Mouse (Mus musculus) 3T3-L1 (cell line): ENCODE results near the gene Ankrd6.

Experiments
- DNase-seq: peaks from one replicate; pipeline ENCODE4 v3.0.0-alpha.2; 2015; ENCODE audit warnings: low read depth, low spot score

The Ankrd6 gene

DNA sequence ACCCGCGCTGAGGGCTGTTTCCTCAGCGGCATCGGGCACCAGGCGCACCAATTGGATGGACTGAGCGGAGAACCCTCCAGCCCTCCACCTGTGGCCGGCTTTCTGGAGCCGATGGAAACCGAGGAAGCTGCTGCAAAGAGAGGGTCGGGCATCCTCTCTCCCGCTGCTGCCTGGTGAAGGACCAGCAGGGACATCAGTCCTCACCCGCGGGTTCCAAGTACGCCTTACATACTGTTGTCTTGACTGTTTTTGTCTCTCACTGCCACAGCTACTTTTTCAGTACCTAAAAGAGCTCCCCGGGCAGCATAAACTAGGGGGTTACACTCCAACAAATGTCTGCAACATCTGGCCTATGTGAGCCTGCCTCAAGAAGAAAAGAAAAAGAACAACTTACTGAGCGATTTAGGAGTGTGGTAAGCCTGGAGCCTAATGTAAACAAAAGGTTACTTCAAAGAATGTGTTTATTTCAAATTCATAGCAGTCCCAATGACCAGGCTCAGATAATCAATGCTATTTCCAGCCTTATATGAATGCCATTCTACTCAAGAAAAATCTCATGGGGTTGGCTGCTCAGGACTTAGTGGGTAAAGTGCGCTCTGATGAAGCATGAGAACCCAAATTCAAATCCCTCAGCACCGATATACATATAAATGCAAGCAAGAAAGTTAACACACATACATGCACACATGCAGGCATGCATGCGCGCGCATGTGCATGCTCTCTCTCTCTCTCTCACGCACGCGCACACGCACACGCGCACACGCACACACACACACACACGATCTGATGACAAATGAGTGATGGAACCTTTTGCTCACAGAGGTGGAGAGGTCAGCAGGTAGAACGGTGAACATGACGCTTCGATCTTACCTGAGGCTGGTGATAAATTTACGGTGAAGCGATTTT lies 647 bp upstream of the Ankrd6 start:
- no peak for DNase-seq

DNA sequence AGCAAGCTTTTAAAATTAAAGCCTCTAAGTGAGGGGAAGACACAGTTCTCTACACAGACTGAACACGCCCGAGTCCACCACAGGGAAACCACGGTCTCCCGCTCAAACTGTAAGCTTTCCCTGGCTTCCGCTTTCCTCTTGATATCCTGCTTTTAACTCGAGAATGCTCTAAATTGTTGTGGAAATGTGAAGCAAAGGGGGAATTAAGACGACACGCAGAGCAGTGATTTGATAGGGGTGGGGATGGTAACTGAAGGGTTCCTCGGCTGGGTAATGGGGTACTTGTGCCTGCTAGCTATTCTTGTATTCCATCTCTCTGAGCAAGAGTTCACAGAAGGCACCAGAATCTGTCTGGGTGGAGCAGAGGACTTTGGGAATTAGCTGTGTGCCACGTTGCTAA lies 1.9 kb downstream of the Ankrd6 start:
- DNase-seq = no peak

DNA sequence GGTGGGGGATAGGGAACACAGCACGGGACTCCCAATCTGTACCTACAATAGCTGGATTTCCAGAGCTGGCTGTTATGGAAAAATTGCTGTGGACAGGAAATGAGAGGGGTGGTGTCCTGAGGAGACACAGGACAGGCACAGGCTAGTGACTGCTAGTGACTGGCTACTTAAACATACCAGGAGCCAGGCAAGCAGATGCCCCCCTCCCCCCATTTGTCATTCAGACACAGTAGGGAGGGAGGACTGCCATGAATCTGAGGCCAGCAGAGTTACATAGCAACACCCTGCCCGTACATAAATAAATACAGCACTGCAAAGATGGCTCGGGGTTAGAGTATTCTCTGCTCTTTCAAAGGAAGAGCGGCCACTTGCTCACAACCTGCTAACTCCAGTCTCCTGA lies 3.0 kb downstream of the Ankrd6 start:
- DNase-seq = no peak

DNA sequence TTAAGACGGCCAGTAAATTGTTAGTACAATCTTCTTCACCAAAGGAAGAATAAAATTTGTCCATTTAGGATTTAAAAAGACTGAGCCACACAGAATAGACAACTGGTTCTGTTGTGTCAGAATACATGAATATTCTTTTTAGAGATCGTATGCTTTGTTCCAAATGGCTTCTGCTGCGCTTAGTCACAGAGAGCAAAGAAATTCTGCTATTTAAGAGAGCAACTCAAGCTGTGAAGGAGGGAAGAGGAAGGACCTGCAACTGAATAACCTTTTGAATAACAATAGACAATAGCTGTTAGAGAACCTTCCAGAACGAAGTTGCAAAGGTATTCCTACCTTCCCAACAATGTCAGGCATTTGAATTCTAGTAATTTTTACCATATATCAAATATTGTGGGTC lies 9.7 kb downstream of the Ankrd6 start:
- no peak for DNase-seq

DNA sequence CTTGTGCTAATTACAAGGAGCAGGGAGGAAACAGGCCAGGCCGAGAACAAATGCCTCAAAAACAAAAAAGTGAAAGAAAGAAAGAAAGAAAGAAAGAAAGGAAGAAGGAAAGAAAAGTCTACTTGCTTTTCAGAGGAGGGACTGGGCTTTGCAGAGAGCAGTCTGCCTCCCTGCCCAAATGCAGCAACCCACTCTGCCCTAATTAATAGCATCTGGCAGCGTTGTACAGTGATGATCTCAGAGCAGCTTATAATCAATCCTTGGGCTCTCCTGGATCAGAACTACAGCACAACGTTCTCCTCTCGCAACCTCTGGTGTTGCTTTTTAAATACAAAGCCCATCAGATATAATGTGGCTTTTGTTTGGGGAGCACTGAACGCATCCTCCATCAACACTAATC lies 10.7 kb downstream of the Ankrd6 start:
- DNase-seq = no peak

DNA sequence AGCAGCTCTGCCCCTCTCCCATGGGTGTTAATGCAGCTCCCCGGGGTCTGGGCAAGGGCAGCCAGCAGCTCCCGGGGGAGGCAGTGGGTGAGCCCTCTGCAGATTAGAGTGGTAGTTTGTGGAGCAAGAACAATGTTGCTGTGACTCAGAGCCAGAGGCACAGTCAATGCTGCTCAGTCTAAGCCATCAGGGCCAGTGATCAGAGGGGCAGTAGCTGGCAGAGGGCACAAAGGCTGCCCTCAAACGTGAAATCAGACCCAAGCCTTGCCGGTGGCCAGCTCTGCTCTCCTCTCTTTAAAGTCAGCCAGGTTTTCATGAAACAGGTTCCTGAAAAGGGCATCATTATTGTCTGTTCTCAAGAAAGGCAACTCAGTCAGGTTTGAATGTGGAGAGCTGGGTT lies 11.1 kb downstream of the Ankrd6 start:
- no peak for DNase-seq

- DNase-seq = no peak
Observed at GRCm38 (mm10) chr4:32936762-32937341, 13.8 kb downstream of the Ankrd6 start.

GRCm38 (mm10) chr4:32932056-32932455 lies 18.6 kb downstream of the Ankrd6 start:
- no peak for DNase-seq

DNA sequence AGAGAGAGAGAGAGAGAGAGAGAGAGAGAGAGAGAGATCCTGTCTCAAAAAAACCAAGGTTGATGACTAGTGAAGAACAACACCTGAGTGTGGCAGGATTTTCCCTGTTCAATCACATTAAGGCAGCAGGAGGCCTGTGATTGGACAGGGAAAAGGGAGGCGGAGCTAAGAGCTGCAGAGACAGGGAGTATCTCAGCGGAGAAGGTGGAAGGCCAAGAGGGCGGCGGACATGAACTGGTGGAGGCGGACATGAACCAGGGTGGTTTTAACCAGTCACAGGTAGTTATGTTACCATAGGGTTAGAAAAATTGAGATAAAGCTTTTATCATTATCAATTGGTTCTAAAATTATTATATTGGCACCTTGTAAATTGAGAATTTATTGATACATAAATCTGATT lies 20.9 kb downstream of the Ankrd6 start:
- no peak for DNase-seq

DNA sequence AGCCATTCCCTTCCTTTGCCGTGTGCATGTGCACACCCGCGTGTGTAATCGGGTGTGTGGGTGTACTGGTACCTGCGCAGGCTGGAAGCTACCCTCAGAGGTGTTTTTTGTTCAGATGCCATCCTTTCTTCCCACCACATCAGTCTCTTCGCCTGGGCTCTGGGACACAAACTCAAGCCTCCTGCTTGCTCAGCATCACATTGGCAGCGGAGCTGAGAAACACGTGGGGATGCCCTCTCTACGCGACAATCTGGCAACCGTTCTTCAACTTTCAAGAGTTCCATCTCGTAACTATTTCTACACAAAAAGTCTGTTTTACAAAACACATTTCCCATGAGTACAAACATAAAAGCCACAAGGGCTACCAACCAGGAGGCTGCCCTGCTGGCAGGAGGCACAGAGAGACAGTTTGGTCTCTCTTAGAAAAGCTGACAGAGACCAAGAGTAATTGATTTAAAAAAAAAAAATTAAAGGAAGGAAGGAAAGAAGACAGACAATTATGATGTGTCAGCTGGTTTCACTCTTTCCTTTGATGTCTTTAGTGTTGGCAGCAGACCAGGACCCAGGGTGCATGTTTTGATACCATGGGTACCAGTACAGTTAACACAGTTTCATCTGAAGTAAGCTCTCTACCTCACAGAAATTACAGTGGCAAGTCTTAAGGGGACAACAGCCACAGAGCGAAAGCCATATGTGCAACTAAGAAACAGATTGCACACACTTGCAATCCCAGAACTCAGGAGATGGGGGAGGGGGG lies 21.8 kb downstream of the Ankrd6 start:
- DNase-seq = no peak

- no peak for DNase-seq
Observed at GRCm38 (mm10) chr4:32923891-32924294, 26.7 kb downstream of the Ankrd6 start.

DNA sequence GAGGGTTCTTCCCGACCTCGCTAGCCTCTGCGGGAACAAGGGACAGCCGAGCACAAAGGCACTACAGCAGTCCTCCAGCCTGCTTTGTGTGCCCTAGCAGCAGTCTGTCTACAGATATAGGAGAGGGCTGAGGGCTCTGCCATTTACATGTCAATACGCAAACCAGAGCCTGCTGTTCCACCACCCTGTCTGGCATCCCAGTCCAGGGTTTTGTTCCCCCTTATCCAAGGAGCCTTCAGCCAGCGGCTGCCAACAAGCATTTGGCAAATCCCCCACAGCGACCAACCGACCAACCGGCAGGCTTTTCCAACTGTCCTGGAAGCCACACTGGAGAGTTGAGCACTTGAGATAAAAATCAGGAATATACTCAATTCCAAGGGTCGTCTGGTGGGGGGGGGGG lies 27.2 kb downstream of the Ankrd6 start:
- DNase-seq = no peak

- DNase-seq = no peak
Observed at GRCm38 (mm10) chr4:32922871-32923270, 27.8 kb downstream of the Ankrd6 start.

DNA sequence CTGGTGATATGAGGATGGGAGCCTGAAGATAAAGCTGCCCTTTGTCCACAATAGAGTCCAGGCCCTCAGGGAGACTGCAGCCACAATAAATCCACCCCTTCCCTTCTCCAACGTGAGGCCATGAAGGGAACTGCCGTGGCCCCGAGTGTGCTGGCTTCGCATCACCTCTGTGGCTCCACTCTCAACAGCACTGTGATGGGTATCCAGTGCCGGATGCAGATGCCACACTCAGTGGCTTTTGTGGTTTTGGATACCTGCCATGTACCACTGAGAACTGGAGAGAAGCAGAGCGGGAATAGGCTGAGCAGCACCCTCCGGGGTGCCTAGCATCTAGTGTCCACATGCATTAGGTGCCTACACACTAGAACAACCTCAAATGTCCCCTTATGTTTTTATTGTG lies 29.8 kb downstream of the Ankrd6 start:
- DNase-seq = no peak

DNA sequence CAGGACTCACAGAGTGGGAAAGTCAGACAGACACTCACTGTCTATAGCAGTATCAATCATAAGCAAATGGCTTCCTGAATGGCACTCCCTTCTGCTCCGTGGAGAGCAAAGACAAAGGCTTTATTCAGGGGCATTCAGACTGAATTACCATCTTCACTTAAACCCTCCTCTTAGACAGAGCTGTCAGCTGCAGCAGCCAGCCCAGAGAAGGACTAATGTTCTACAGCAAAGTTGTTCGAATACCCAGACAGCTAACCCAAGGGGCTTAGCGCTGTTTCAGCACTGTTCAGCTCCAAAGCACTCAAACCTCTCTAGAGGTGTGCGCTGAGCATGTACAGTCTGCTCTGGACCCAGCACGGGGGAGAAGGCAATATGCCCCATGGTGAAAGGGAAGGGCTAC lies 32.1 kb downstream of the Ankrd6 start:
- no peak for DNase-seq

DNA sequence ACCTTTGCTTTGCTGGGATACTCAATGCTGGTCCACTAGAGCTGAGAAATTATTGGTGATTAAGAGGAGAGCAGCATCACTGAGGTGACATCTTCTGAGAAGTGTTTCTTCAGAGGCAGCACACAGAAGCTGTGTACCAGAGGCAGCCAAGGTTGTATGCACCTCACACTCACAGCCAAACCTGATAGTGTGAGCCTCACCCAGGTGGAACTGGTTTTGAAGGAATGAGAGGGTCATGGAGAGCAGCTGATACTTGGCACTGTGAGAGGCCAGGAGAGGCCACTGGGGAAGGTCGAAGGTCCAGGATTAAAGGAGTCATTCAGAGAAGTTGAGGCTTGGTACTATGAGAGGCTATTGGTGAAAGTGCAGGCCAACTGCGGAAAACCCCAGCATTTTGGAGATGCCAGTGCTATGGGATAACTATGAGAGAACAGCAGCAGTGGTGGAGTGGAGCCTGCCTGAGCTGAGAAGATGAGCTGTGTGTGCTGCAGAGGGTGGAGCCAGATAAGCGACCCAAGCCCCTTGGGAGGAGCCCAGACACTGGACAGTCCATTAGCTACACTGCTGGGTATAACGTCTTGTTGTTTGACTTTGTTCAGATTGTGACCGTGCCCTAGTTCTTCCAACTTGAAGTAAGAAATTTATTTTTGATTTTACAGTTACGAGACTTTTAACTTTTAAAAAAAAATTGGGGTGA lies 33.8 kb downstream of the Ankrd6 start:
- DNase-seq = no peak

DNA sequence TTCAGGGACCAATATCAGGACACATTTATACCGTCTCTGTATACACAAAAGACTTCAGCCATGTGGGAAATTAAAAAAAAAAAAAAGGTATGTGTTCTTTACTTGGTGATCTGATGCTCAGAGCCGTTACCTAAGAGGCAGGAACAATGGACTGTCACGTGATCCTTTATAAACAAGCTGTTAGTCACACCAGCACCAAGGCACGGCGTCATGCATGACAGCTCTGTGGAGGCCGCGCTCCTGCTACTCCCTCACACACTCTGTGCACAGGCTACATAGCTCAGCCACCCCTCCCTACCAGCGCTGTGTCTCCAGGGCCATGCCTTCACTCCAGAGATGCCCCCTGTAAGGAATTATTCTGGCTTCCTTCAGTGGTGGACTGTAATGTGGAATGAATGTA lies 34.7 kb downstream of the Ankrd6 start:
- DNase-seq = peak; percentile 11

DNA sequence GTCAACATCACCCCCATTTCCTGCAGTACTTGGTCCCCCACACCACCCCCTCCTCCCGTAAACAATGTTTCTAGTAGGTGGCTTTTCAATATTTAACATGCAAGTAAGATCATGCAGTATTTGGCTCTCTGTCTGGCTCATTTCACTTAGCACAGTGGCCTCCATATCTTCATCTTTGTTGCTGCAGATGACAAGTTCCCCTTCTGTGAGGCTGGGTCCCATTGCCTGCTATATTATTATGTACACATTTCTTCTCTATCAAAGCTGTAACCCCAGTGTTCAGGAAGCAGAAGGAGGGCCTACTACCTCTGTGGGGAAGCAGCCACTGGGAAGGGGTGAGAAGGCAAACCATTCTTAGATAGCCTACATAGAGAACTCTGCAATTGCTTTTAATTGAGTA lies 40.6 kb downstream of the Ankrd6 start:
- no peak for DNase-seq

DNA sequence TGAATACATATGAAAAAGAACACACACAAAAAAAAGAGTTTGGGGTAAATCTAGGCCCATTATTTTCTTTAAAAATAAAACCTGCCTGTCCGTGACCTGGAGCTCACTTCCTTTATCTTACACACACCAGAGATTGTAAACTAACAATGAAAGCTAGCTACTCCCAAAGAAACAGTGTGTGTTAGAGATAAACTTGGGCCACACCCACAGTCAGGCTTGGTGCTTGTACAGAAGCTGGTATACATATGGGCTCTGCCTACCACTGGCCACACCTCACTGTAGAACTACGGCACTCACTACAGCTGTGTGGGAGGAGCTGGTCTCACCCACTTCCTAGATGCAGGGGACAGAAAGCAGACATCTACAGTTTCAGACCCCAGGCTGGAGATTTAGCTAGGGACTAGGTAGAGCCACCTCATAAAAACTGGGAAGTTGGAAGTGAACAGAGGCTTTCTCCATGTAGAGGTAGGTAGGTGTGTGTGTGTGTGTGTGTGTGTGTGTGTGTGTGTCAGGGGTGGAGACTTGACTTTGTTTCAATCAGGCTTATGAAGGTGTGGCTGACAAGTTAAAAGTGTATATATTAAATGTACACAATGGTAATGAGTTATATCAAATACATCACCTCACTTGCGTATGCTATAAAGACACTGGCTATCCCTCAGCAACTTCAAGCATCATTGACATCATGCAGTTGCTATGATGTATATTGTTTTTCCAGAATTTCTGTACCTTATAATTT lies 41.2 kb downstream of the Ankrd6 start:
- no peak for DNase-seq

DNA sequence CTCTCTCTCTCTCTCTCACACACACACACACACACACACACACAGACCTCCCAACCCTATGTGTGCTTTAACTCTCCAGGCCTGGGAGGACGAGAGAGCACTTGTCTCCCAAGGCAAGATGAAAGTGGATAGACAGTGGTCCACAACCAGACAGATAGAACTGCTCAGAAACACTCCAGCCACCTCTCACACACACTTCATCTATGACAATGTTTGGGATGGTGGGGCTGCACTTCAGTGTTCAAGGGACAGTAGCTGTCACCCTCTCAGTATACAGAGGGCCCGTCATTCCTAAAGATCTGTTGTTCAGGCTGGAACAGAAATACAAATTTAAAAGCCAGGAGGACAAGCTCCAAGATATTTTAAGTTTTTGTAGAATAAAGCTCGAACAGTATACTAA lies 43.0 kb downstream of the Ankrd6 start:
- DNase-seq = no peak

GRCm38 (mm10) chr4:32906627-32907026 lies 44.0 kb downstream of the Ankrd6 start:
- peak; percentile 95 for DNase-seq
